Comparison of ENCODE assay signal across 21 mouse cellular contexts in genomic region chr8:4417141-4417540, GRCm38 (mm10).
"Had no signal": no experiment of that assay in that cellular context is flagged by ENCODE, and none has a peak within 500 bp of the region (broad histone marks: within the 10 kb centered on the region; RNA-seq: fewer than 3 reads in every experiment).

No protein-coding gene starts in this region.

- DNase-seq: lung, adult 2 months; lung, postnatal 14 days; lung, postnatal 36 days; retina, postnatal 1 day; right cerebral cortex, adult 18-20 months; right cerebral cortex, postnatal 25 days; right cerebral cortex, postnatal 4 days; spleen, adult 18-20 months; thymus, adult 18-20 months; thymus, postnatal 14 days; thymus, postnatal 36 days had no signal

- H3K9ac ChIP-seq: lung, embryonic 15.5 days; midbrain, embryonic 13.5 days; neural tube, embryonic 13.5 days; neural tube, embryonic 15.5 days had no signal

- H3K27ac ChIP-seq: lung, embryonic 15.5 days; macrophage; midbrain, embryonic 13.5 days; neural tube, embryonic 13.5 days; neural tube, embryonic 15.5 days had no signal

- H3K27me3 ChIP-seq: lung, embryonic 15.5 days; megakaryocyte, embryonic 14.5 days; midbrain, embryonic 13.5 days; neural tube, embryonic 13.5 days; neural tube, embryonic 15.5 days had no signal

- H3K36me3 ChIP-seq: lung, embryonic 15.5 days; midbrain, embryonic 13.5 days; neural tube, embryonic 13.5 days; neural tube, embryonic 15.5 days had no signal

- H3K4me2 ChIP-seq: lung, embryonic 15.5 days; midbrain, embryonic 11.5 days; midbrain, embryonic 13.5 days; neural tube, embryonic 13.5 days; neural tube, embryonic 15.5 days had no signal

- ATAC-seq: lung, postnatal 0 days; midbrain, embryonic 13.5 days; midbrain, embryonic 16.5 days had no signal

- H3K4me1 ChIP-seq: megakaryocyte, embryonic 14.5 days; neural tube, embryonic 15.5 days had no signal

- H3K9me3 ChIP-seq: lung, embryonic 15.5 days; midbrain, embryonic 13.5 days; neural tube, embryonic 13.5 days; neural tube, embryonic 15.5 days had no signal

- H3K4me3 ChIP-seq: lung, embryonic 15.5 days; megakaryocyte, embryonic 14.5 days; midbrain, embryonic 13.5 days; myocyte; neural tube, embryonic 13.5 days; neural tube, embryonic 15.5 days had no signal
